Mouse (Mus musculus): ENCODE results near the gene Wnt6.

DNA sequence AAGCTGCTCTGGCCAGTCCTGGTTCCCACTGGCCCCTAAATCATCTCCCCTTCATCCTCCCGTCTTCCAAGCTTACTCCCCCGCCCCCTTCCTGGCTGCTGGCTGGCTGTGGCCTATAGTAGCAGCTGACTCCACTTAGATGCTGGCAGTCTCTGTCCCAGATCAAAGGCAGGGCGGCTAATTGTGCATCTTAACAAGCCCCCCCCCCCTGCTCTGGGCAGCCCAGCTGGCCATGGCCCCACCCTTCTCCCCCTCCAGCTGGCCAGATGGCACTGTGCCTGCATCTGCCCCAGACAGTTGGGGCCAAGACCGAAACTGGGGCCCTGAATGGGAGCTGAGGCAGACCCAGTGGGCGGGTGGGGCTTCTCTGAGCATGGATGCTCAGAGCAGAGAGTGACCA, 25.8 kb downstream of the Wnt6 start:
- TF ChIP-seq CTCF (IDR thresholded peaks at IDR 0.05) (no peak), EP300 (IDR thresholded peaks at IDR 0.05) (no peak)
